Mouse (Mus musculus) CD4-positive naive resting alpha-beta T cell, adult 57 days (primary cell): ENCODE results near the gene Pts. TPM values are rescaled to one million over a fixed set of nuclear protein-coding genes. Genes with fewer than 3 reads are reported as not detected.

Source experiments
- total RNA-seq: library from RNA; stranded (reverse); gene quantifications from one replicate; pipeline ENCODE4 v1.2.4, GENCODE M21; 2023

Gene Pts
- total RNA-seq = 49.0 TPM

GRCm38 (mm10) chr9:50528293-50528892, at the start of gene Pts:
Gene Pts, minus strand, starts transcription at chr9:50528724.

GRCm38 (mm10) chr9:50561145-50561917, 32.8 kb upstream of the Pts start, which contains the start of gene Tex12:
Gene Tex12, minus strand, starts transcription at chr9:50561325.

GRCm38 (mm10) chr9:50555094-50555446, 26.5 kb upstream of the Pts start, which contains the start of gene Bco2:
Gene Bco2, minus strand, starts transcription at chr9:50555181.

GRCm38 (mm10) chr9:50554241-50555093, 25.9 kb upstream of the Pts start, which contains the start of gene Il18:
Gene Il18, plus strand, starts transcription at chr9:50554827.

GRCm38 (mm10) chr9:50494311-50494710, 34.2 kb downstream of the Pts start, which contains the start of gene Plet1:
Gene Plet1, plus strand, starts transcription at chr9:50494525.

Other genes starting within 250 kb of the Pts start
- 1,972 TPM for gene Rpl10-ps3, start 183.8 kb downstream of the Pts start, total RNA-seq
- gene Plet1, start 34.2 kb downstream of the Pts start, total RNA-seq = not detected
- gene Il18, start 26.1 kb upstream of the Pts start, total RNA-seq = 1.5 TPM
- gene Bco2, start 26.5 kb upstream of the Pts start, total RNA-seq = 0.44 TPM
- not detected for gene Tex12, start 32.6 kb upstream of the Pts start, total RNA-seq
- 57.6 TPM for gene Sdhd, start 75.1 kb upstream of the Pts start, total RNA-seq
- gene Timm8b, start 75.2 kb upstream of the Pts start, total RNA-seq = 45.3 TPM
- gene Pih1d2, start 88.6 kb upstream of the Pts start, total RNA-seq = 0.62 TPM
- gene Nkapd1, start 88.7 kb upstream of the Pts start, total RNA-seq = 28.4 TPM
- 26.2 TPM for gene Dlat, start 131.1 kb upstream of the Pts start, total RNA-seq
- gene Dixdc1, start 210.8 kb upstream of the Pts start, total RNA-seq = not detected
- not detected for gene 2310030G06Rik, start 217.8 kb upstream of the Pts start, total RNA-seq
- gene Cryab, start 222.6 kb upstream of the Pts start, total RNA-seq = 2.2 TPM
- gene Hspb2, start 223.6 kb upstream of the Pts start, total RNA-seq = not detected
- gene Fdxacb1, start 239.5 kb upstream of the Pts start, total RNA-seq = 5.1 TPM
- gene Alg9, start 246.3 kb upstream of the Pts start, total RNA-seq = 15.9 TPM
- 14.8 TPM for gene 1110032A03Rik, start 246.8 kb upstream of the Pts start, total RNA-seq